Mouse (Mus musculus): ENCODE measurements around the gene Emilin3.

DNA sequence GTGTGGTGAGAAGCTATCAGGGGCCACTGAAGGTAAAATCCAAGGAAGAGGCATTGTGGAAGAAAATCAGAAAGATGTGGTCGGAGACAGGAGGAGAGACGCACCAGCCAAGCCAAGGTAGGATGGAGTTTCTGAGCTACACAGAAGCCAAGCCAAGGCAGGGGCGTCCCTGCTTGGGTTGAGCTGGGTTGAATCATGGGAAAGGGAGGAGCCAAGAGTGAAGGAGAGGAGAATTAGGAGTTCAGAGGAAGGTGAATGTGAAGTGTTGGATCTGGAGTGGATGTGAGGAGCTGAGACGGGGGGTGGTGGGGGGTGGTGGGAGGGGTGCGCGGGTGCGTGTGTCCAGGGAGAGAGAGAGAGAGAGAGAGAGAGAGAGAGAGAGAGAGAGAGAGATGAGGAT is 9.2 kb upstream of the Emilin3 start:
- TF ChIP-seq USF1 (IDR thresholded peaks at IDR 0.05; ENCODE audit: low read depth) (no peak), CEBPB (IDR thresholded peaks at IDR 0.05; ENCODE audit: insufficient read depth, poor library complexity, severe bottlenecking) (no peak), MAX (IDR thresholded peaks at IDR 0.05; ENCODE audit: low read depth) (no peak), TCF12 (IDR thresholded peaks at IDR 0.05; ENCODE audit: insufficient read depth, poor library complexity, severe bottlenecking) (no peak)

All from myocyte (in vitro differentiated cells).